Comparison of ENCODE assay signal across 18 mouse cellular contexts in the genomic region with DNA sequence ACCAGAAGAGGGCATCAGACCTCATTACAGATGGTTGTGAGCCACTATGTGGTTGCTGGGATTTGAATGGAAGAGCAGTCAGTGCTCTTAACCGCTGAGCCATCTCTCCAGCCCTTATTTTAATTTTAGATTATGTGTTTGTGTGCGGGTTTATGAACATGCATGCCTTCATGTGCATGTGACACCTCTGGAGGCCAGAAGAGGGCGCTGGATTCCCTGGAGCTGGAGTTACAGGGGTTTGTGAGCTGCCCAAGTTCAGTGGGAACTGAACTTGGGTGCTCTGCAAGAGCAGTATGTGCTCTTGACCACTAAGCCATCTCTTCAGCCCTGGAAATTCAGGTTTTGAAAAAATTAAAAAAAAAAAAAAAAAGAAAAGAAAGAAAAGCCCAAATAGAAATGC.
DNase-seq lines count a peak whose midpoint lies in the region; ATAC-seq and TF ChIP-seq lines count a peak whose summit lies in the region.
"Had no signal": no experiment of that assay in that cellular context is flagged by ENCODE, and none has a peak within 500 bp of the region (broad histone marks: within the 10 kb centered on the region; RNA-seq: fewer than 3 reads in every experiment).

No protein-coding gene starts in this region.

- H3K4me1 ChIP-seq in liver, embryonic 14.5 days (replicated peaks; ENCODE audit: control insufficient read depth in 2 of 2, insufficient read depth in 2 of 2, low read length in 1 of 2) = no peaks in the 10 kb centered on the region
- no peaks in the 10 kb centered on the region for H3K4me1 ChIP-seq in liver, embryonic 11.5 days (replicated peaks; ENCODE audit: control insufficient read depth, insufficient read depth, low read length)
- H3K4me1 ChIP-seq in heart, embryonic 10.5 days = no peaks in the 10 kb centered on the region
- H3K4me1 ChIP-seq: embryonic facial prominence, embryonic 15.5 days; forebrain, embryonic 12.5 days; limb, embryonic 12.5 days had no signal

- no peak overlapping the region for H3K27ac ChIP-seq in liver, embryonic 14.5 days
- no peak overlapping the region for H3K27ac ChIP-seq in liver, embryonic 11.5 days (ENCODE audit: low read depth, low read length)
- H3K27ac ChIP-seq in heart, embryonic 10.5 days = no peak overlapping the region
- H3K27ac ChIP-seq: embryonic facial prominence, embryonic 15.5 days; forebrain, embryonic 12.5 days; heart, adult 2 months; limb, embryonic 12.5 days had no signal

- intact Hi-C loops in heart, postnatal 10 days (cut with DNase I) = no loop called here

- H3K4me2 ChIP-seq in liver, embryonic 14.5 days (ENCODE audit: low read depth) = no peak overlapping the region
- no peak overlapping the region for H3K4me2 ChIP-seq in liver, embryonic 11.5 days
- H3K4me2 ChIP-seq: embryonic facial prominence, embryonic 15.5 days; forebrain, embryonic 12.5 days; limb, embryonic 12.5 days; midbrain, embryonic 11.5 days had no signal

- no peak overlapping the region for H3K4me3 ChIP-seq in liver, embryonic 14.5 days (ENCODE audit: insufficient read depth in 1 of 2, low read depth in 2 of 2, low read length in 2 of 2)
- no peak overlapping the region for H3K4me3 ChIP-seq in liver, embryonic 11.5 days (ENCODE audit: low read depth, low read length)
- no peak overlapping the region for H3K4me3 ChIP-seq in heart, embryonic 10.5 days
- H3K4me3 ChIP-seq: embryonic facial prominence, embryonic 15.5 days; forebrain, embryonic 12.5 days; heart, adult 2 months; limb, embryonic 12.5 days had no signal

- TF ChIP-seq CTCF in liver, embryonic 14.5 days (IDR thresholded peaks at IDR 0.05; ENCODE audit: low read depth) = peak; percentile 44

- no peak for TF ChIP-seq EP300 in liver, embryonic 14.5 days (IDR thresholded peaks at IDR 0.05; ENCODE audit: low read depth)

- no peaks in the 10 kb centered on the region for H3K36me3 ChIP-seq in liver, embryonic 14.5 days (replicated peaks; ENCODE audit: control insufficient read depth, insufficient read depth, low read depth)
- no peaks in the 10 kb centered on the region for H3K36me3 ChIP-seq in liver, embryonic 11.5 days (ENCODE audit: control insufficient read depth, insufficient read depth, low read length)
- no peaks in the 10 kb centered on the region for H3K36me3 ChIP-seq in heart, embryonic 10.5 days
- H3K36me3 ChIP-seq: embryonic facial prominence, embryonic 15.5 days; forebrain, embryonic 12.5 days; limb, embryonic 12.5 days had no signal

- ATAC-seq in liver, embryonic 14.5 days (ENCODE audit: insufficient read depth) = no peak
- no peak for ATAC-seq in liver, embryonic 11.5 days (replicated peaks; ENCODE audit: low FRiP score)
- ATAC-seq: inflammation-experienced regulatory T-cells, adult 6 months had no signal

- WGBS in liver, embryonic 14.5 days (ENCODE audit: insufficient replicate concordance) = 27% methylated on average over 3 of the region's 3 CpGs
- WGBS in liver, embryonic 11.5 days = 36% methylated on average over 3 of the region's 3 CpGs
- WGBS in heart, embryonic 10.5 days = 43% methylated on average over 3 of the region's 3 CpGs

- H3K9me3 ChIP-seq in liver, embryonic 14.5 days (ENCODE audit: control insufficient read depth, low read length) = no peaks in the 10 kb centered on the region
- no peaks in the 10 kb centered on the region for H3K9me3 ChIP-seq in liver, embryonic 11.5 days (ENCODE audit: control insufficient read depth, low read length)
- H3K9me3 ChIP-seq in heart, embryonic 10.5 days = no peaks in the 10 kb centered on the region
- H3K9me3 ChIP-seq: embryonic facial prominence, embryonic 15.5 days; forebrain, embryonic 12.5 days; limb, embryonic 12.5 days had no signal

- H3K27me3 ChIP-seq in liver, embryonic 14.5 days (ENCODE audit: control insufficient read depth, insufficient read depth, low read length) = no peaks in the 10 kb centered on the region
- no peaks in the 10 kb centered on the region for H3K27me3 ChIP-seq in liver, embryonic 11.5 days (replicated peaks; ENCODE audit: control insufficient read depth, insufficient read depth, low read length)
- H3K27me3 ChIP-seq in heart, embryonic 10.5 days (ENCODE audit: insufficient read depth, poor library complexity, severe bottlenecking) = no peaks in the 10 kb centered on the region
- H3K27me3 ChIP-seq: embryonic facial prominence, embryonic 15.5 days; forebrain, embryonic 12.5 days; limb, embryonic 12.5 days had no signal

- DNase-seq in heart, adult 11 months = peak; percentile 48
- DNase-seq in heart, postnatal 10 days = no peak
- no peak for DNase-seq in liver, embryonic 14.5 days (ENCODE audit: low read depth in 3 of 3, low spot score in 3 of 3)
- no peak for DNase-seq in liver, embryonic 11.5 days (ENCODE audit: low spot score)
- DNase-seq in A20 (ENCODE audit: low read depth, low spot score) = peak; percentile 21
- peak; percentile 56 for DNase-seq in R1 (ENCODE audit: low read depth, low spot score)
- DNase-seq in gastrocnemius, adult 8-10 months (ENCODE audit: low spot score in 2 of 2) = no peak
- no peak for DNase-seq in heart, embryonic 10.5 days (ENCODE audit: low spot score)
- DNase-seq: adrenal gland, adult 8-10 months; heart, adult 2 months; lung, postnatal 36 days; right cerebral cortex, postnatal 25 days; thymus, adult 2 months had no signal

- no peak overlapping the region for H3K9ac ChIP-seq in liver, embryonic 14.5 days (replicated peaks)
- no peak overlapping the region for H3K9ac ChIP-seq in liver, embryonic 11.5 days (ENCODE audit: low read depth, low read length)
- H3K9ac ChIP-seq: embryonic facial prominence, embryonic 15.5 days; forebrain, embryonic 12.5 days; limb, embryonic 12.5 days had no signal

Comparison
In these comparisons a context has a peak if more than half of its experiments do, and no peak if none do; other contexts are left out.
1. DNase-seq: peak in heart, adult 11 months (single experiment), A20 (single experiment) and R1 (single experiment); none in heart, postnatal 10 days (0 of 2), liver, embryonic 14.5 days (0 of 3), liver, embryonic 11.5 days (single experiment), gastrocnemius, adult 8-10 months (0 of 2) and heart, embryonic 10.5 days (single experiment).